Comparison of ENCODE assay signal across 8 mouse cellular contexts in genomic region chr11:98327136-98328030, GRCm38 (mm10). TPM values are rescaled to one million over a fixed set of nuclear protein-coding genes. Genes with fewer than 3 reads are reported as not detected.
A peak's percentile ranks its signal among the peaks of the same experiment; 100 is the strongest.
DNase-seq lines count a peak whose midpoint lies in the region; ATAC-seq lines count a peak whose summit lies in the region.

No protein-coding gene starts in this region.

- H3K36me3 ChIP-seq in intestine, embryonic 15.5 days, result no peaks in the 10 kb centered on the region
- H3K36me3 ChIP-seq in neural tube, embryonic 14.5 days (ENCODE audit: control insufficient read depth, insufficient read depth, low read length), result no peaks in the 10 kb centered on the region

- H3K27me3 ChIP-seq in intestine, embryonic 15.5 days (replicated peaks), result peaks cover 97% of the 10 kb centered on the region
- H3K27me3 ChIP-seq in neural tube, embryonic 14.5 days (ENCODE audit: control insufficient read depth, insufficient read depth, low read length), result peaks cover 57% of the 10 kb centered on the region

- WGBS in intestine, embryonic 15.5 days, result under 1% methylated on average over 97 of the region's 97 CpGs
- WGBS in neural tube, embryonic 14.5 days, result under 1% methylated on average over 93 of the region's 97 CpGs

- H3K4me2 ChIP-seq in intestine, embryonic 15.5 days (replicated peaks), result peak overlapping the region; percentile 46
- H3K4me2 ChIP-seq in neural tube, embryonic 14.5 days (ENCODE audit: low read depth, low read length), result peak overlapping the region; percentile 43

- DNase-seq in cerebellum, adult 18-20 months, result peak; percentile 34 to 72
- DNase-seq in cerebellum, postnatal 4 days (ENCODE audit: low spot score in 2 of 2), result no peak
- DNase-seq in right cerebral cortex, postnatal 14 days, result peak; percentile 41
- DNase-seq in right cerebral cortex, postnatal 25 days, result no peak
- no peak for DNase-seq in testis, postnatal 10 days (ENCODE audit: low spot score)

- H3K27ac ChIP-seq in intestine, embryonic 15.5 days, result no peak overlapping the region
- H3K27ac ChIP-seq in neural tube, embryonic 14.5 days (ENCODE audit: low read depth, low read length), result peak overlapping the region; percentile 82

- no peak overlapping the region for H3K9ac ChIP-seq in intestine, embryonic 15.5 days
- peak overlapping the region; percentile 63 for H3K9ac ChIP-seq in neural tube, embryonic 14.5 days (replicated peaks; ENCODE audit: low read depth, low read length)

- ATAC-seq in intestine, embryonic 15.5 days, result 0 out of 2 replicates have a peak, but pooled peaks have one; percentile 36
- ATAC-seq in neural tube, embryonic 14.5 days (ENCODE audit: low read depth), result no peak
- ATAC-seq in frontal cortex, adult (ENCODE audit: low TSS enrichment), result no peak

- no peaks in the 10 kb centered on the region for H3K9me3 ChIP-seq in intestine, embryonic 15.5 days
- no peaks in the 10 kb centered on the region for H3K9me3 ChIP-seq in neural tube, embryonic 14.5 days (ENCODE audit: control insufficient read depth, low read length)

- H3K4me1 ChIP-seq in intestine, embryonic 15.5 days (replicated peaks), result peaks cover 21% of the 10 kb centered on the region
- H3K4me1 ChIP-seq in neural tube, embryonic 14.5 days (ENCODE audit: control insufficient read depth, insufficient read depth, low read length), result 0 out of 2 replicates have a peak, but pooled peaks cover 4% of the 10 kb centered on the region

- peak overlapping the region; percentile 24 for H3K4me3 ChIP-seq in intestine, embryonic 15.5 days (replicated peaks)
- H3K4me3 ChIP-seq in neural tube, embryonic 14.5 days (ENCODE audit: low read depth, low read length), result peak overlapping the region; percentile 41

RNA-seq across cellular contexts. Expression of gene Neurod2, which starts 2.1 kb away (rescaled TPM):
- polyA plus RNA-seq in intestine, embryonic 15.5 days (2015; fragmentation: Nextera tagmentation; extraction: Ambion mirVana), result 0.09 TPM in 2 replicates
- polyA plus RNA-seq in neural tube, embryonic 14.5 days (2014; fragmentation: Nextera tagmentation; extraction: Ambion mirVana), result 25.3 and 25.5 TPM in 2 replicates

RNA-seq across cellular contexts. Expression of gene Ppp1r1b, which starts 20.8 kb away (rescaled TPM):
- polyA plus RNA-seq in intestine, embryonic 15.5 days (2015; fragmentation: Nextera tagmentation; extraction: Ambion mirVana), result 52.2 and 68.9 TPM in 2 replicates
- polyA plus RNA-seq in neural tube, embryonic 14.5 days (2014; fragmentation: Nextera tagmentation; extraction: Ambion mirVana), result 1.3 and 2.4 TPM in 2 replicates

RNA-seq across cellular contexts. Expression of gene Stard3, which starts 30.8 kb away (rescaled TPM):
- polyA plus RNA-seq in intestine, embryonic 15.5 days (2015; fragmentation: Nextera tagmentation; extraction: Ambion mirVana), result 39.4 and 39.7 TPM in 2 replicates
- 28.0 and 35.6 TPM in 2 replicates for polyA plus RNA-seq in neural tube, embryonic 14.5 days (2014; fragmentation: Nextera tagmentation; extraction: Ambion mirVana)

RNA-seq across cellular contexts. Expression of gene Tcap, which starts 56.2 kb away (rescaled TPM):
- 0.25 TPM in 1 of 2 replicates, not detected in the other for polyA plus RNA-seq in intestine, embryonic 15.5 days (2015; fragmentation: Nextera tagmentation; extraction: Ambion mirVana)
- 0.29 and 0.39 TPM in 2 replicates for polyA plus RNA-seq in neural tube, embryonic 14.5 days (2014; fragmentation: Nextera tagmentation; extraction: Ambion mirVana)

RNA-seq across cellular contexts. Expression of gene Pnmt, which starts 58.9 kb away (rescaled TPM):
- polyA plus RNA-seq in intestine, embryonic 15.5 days (2015; fragmentation: Nextera tagmentation; extraction: Ambion mirVana), result 0.19 TPM in 1 of 2 replicates, not detected in the other
- polyA plus RNA-seq in neural tube, embryonic 14.5 days (2014; fragmentation: Nextera tagmentation; extraction: Ambion mirVana), result 1.8 and 2.6 TPM in 2 replicates

Comparison
In these comparisons a context has a peak if more than half of its experiments do, and no peak if none do; other contexts are left out.
1. DNase-seq: peak in cerebellum, adult 18-20 months (2 of 2) and right cerebral cortex, postnatal 14 days (single experiment); none in cerebellum, postnatal 4 days (0 of 2), right cerebral cortex, postnatal 25 days (single experiment) and testis, postnatal 10 days (single experiment).
2. RNA of gene Neurod2, which starts 2.1 kb away (polyA plus RNA-seq): 25.3 to 25.5 TPM in neural tube, embryonic 14.5 days; 0.09 TPM in intestine, embryonic 15.5 days; every median in the first group is over 10 times any median in the second.
3. RNA of gene Ppp1r1b, which starts 20.8 kb away (polyA plus RNA-seq): 52.2 to 68.9 TPM in intestine, embryonic 15.5 days; 1.3 to 2.4 TPM in neural tube, embryonic 14.5 days; every median in the first group is over 10 times any median in the second.